Comparison of ENCODE assay signal across 23 mouse cellular contexts in the genomic region with DNA sequence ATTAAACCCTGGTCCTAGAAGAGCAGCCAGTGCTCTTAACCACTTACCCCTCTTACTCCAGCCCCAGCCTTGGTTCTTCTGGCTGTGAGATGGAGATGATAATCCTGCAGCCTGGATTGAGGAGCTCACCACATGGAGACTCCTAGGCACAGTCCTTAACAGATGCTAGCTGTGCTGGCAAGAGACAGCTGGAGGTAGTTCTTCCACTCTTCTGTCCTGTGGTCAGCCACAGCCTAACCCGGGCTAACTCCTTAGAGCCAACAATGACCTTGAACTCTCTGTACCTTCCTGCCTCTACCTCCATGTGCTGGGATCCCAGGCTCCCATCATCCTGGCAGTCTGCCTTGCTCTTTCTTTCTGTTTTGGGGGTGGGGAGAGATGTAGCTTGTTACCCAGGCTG. TPM values are rescaled to one million over a fixed set of nuclear protein-coding genes. Genes with fewer than 3 reads are reported as not detected.
DNase-seq lines count a peak whose midpoint lies in the region; ATAC-seq and TF ChIP-seq lines count a peak whose summit lies in the region.
"Had no signal": no experiment of that assay in that cellular context is flagged by ENCODE, and none has a peak within 500 bp of the region (broad histone marks: within the 10 kb centered on the region; RNA-seq: fewer than 3 reads in every experiment).

No protein-coding gene starts in this region.

- H3K9me3 ChIP-seq in embryonic facial prominence, embryonic 12.5 days, result no peaks in the 10 kb centered on the region
- no peaks in the 10 kb centered on the region for H3K9me3 ChIP-seq in embryonic facial prominence, embryonic 10.5 days
- no peaks in the 10 kb centered on the region for H3K9me3 ChIP-seq in heart, embryonic 14.5 days (ENCODE audit: control insufficient read depth, low read length)
- H3K9me3 ChIP-seq in heart, embryonic 11.5 days (replicated peaks; ENCODE audit: control insufficient read depth, low read length), result no peaks in the 10 kb centered on the region
- no peaks in the 10 kb centered on the region for H3K9me3 ChIP-seq in liver, embryonic 12.5 days (replicated peaks)
- H3K9me3 ChIP-seq: forebrain, embryonic 13.5 days; hindbrain, embryonic 12.5 days; kidney, embryonic 15.5 days; limb, embryonic 13.5 days; neural tube, embryonic 15.5 days; stomach, embryonic 15.5 days had no signal

- no peaks in the 10 kb centered on the region for H3K27me3 ChIP-seq in embryonic facial prominence, embryonic 12.5 days
- no peaks in the 10 kb centered on the region for H3K27me3 ChIP-seq in embryonic facial prominence, embryonic 10.5 days (replicated peaks; ENCODE audit: low read depth, poor library complexity, severe bottlenecking)
- H3K27me3 ChIP-seq in heart, embryonic 14.5 days (ENCODE audit: control insufficient read depth, insufficient read depth, low read length), result no peaks in the 10 kb centered on the region
- no peaks in the 10 kb centered on the region for H3K27me3 ChIP-seq in heart, embryonic 11.5 days (ENCODE audit: control insufficient read depth, insufficient read depth, low read length)
- no peaks in the 10 kb centered on the region for H3K27me3 ChIP-seq in liver, embryonic 12.5 days (replicated peaks)
- H3K27me3 ChIP-seq in myocyte (ENCODE audit: control insufficient read depth, insufficient read depth, insufficient read length), result no peaks in the 10 kb centered on the region
- H3K27me3 ChIP-seq: forebrain, embryonic 13.5 days; hindbrain, embryonic 12.5 days; kidney, embryonic 15.5 days; limb, embryonic 13.5 days; neural tube, embryonic 15.5 days; stomach, embryonic 15.5 days had no signal

- 90% methylated on average over 1 of the region's 1 CpGs for WGBS in embryonic facial prominence, embryonic 12.5 days
- WGBS in embryonic facial prominence, embryonic 10.5 days, result 90% methylated on average over 1 of the region's 1 CpGs
- WGBS in heart, embryonic 14.5 days, result 75% methylated on average over 1 of the region's 1 CpGs
- WGBS in heart, embryonic 11.5 days (ENCODE audit: insufficient replicate concordance), result 88% methylated on average over 1 of the region's 1 CpGs
- 67% methylated on average over 1 of the region's 1 CpGs for WGBS in liver, embryonic 12.5 days (ENCODE audit: insufficient replicate concordance)

- H3K4me2 ChIP-seq in embryonic facial prominence, embryonic 12.5 days (replicated peaks), result no peak overlapping the region
- H3K4me2 ChIP-seq in heart, embryonic 14.5 days (ENCODE audit: low read length), result peak overlapping the region; percentile 53
- H3K4me2 ChIP-seq in heart, embryonic 11.5 days, result no peak overlapping the region
- H3K4me2 ChIP-seq in liver, embryonic 12.5 days, result no peak overlapping the region
- H3K4me2 ChIP-seq in myocyte (ENCODE audit: low read depth), result peak overlapping the region; percentile 88
- H3K4me2 ChIP-seq: forebrain, embryonic 13.5 days; hindbrain, embryonic 12.5 days; kidney, embryonic 15.5 days; limb, embryonic 13.5 days; neural tube, embryonic 15.5 days; stomach, embryonic 15.5 days had no signal

- H3K36me3 ChIP-seq in embryonic facial prominence, embryonic 12.5 days, result peaks cover 55% of the 10 kb centered on the region
- H3K36me3 ChIP-seq in embryonic facial prominence, embryonic 10.5 days (replicated peaks), result peaks cover 83% of the 10 kb centered on the region
- H3K36me3 ChIP-seq in heart, embryonic 14.5 days (ENCODE audit: control insufficient read depth, insufficient read depth, low read length), result peaks cover 71% of the 10 kb centered on the region
- H3K36me3 ChIP-seq in heart, embryonic 11.5 days (ENCODE audit: control insufficient read depth, insufficient read depth, low read length), result peaks cover 21% of the 10 kb centered on the region
- peaks cover 82% of the 10 kb centered on the region for H3K36me3 ChIP-seq in liver, embryonic 12.5 days
- peaks cover 4% of the 10 kb centered on the region for H3K36me3 ChIP-seq in myocyte (ENCODE audit: control insufficient read depth, insufficient read depth)

- ATAC-seq in embryonic facial prominence, embryonic 12.5 days (ENCODE audit: insufficient number of reproducible peaks, insufficient read depth, low FRiP score, low TSS enrichment), result no peak
- ATAC-seq in heart, embryonic 14.5 days (ENCODE audit: insufficient number of reproducible peaks, insufficient read depth, low FRiP score, low read depth), result peak; percentile 8; the same call in 1 of the 2 replicates
- no peak for ATAC-seq in heart, embryonic 11.5 days (replicated peaks; ENCODE audit: insufficient number of reproducible peaks, low FRiP score, low TSS enrichment)
- no peak for ATAC-seq in liver, embryonic 12.5 days
- ATAC-seq: CD4-positive, CD25-positive, alpha-beta regulatory T cell, adult 4 months; forebrain, embryonic 13.5 days; intestine, postnatal 0 days; midbrain, embryonic 16.5 days had no signal

- H3ac ChIP-seq in myocyte (ENCODE audit: control insufficient read depth, insufficient read length), result no peak overlapping the region

- H3K27ac ChIP-seq in embryonic facial prominence, embryonic 12.5 days, result no peak overlapping the region
- no peak overlapping the region for H3K27ac ChIP-seq in embryonic facial prominence, embryonic 10.5 days (replicated peaks)
- H3K27ac ChIP-seq in heart, embryonic 14.5 days (replicated peaks in 1 of 2; ENCODE audit: control insufficient read depth in 1 of 2, insufficient read depth in 1 of 2, low read depth in 2 of 2, low read length in 2 of 2), result peak overlapping the region; percentile 91 to 96
- no peak overlapping the region for H3K27ac ChIP-seq in heart, embryonic 11.5 days (ENCODE audit: low read depth, low read length)
- no peak overlapping the region for H3K27ac ChIP-seq in liver, embryonic 12.5 days
- H3K27ac ChIP-seq: forebrain, embryonic 13.5 days; hindbrain, embryonic 12.5 days; kidney, embryonic 15.5 days; macrophage; neural tube, embryonic 15.5 days; stomach, embryonic 15.5 days had no signal

- H3K4me1 ChIP-seq in embryonic facial prominence, embryonic 12.5 days, result no peaks in the 10 kb centered on the region
- peaks cover 4% of the 10 kb centered on the region for H3K4me1 ChIP-seq in embryonic facial prominence, embryonic 10.5 days
- H3K4me1 ChIP-seq in heart, embryonic 14.5 days (ENCODE audit: control insufficient read depth in 2 of 2, insufficient read depth in 2 of 2, low read length in 2 of 2), result peaks cover 14 to 18% of the 10 kb centered on the region in 2 experiments
- H3K4me1 ChIP-seq in heart, embryonic 11.5 days (ENCODE audit: control insufficient read depth, insufficient read depth, low read length), result peaks cover 8% of the 10 kb centered on the region
- H3K4me1 ChIP-seq in liver, embryonic 12.5 days, result peaks cover 24% of the 10 kb centered on the region
- H3K4me1 ChIP-seq: forebrain, embryonic 13.5 days; kidney, embryonic 15.5 days; limb, embryonic 13.5 days had no signal

- no peak for TF ChIP-seq POLR2A in myocyte (IDR thresholded peaks at IDR 0.05; ENCODE audit: insufficient read length, low read depth)

- H3K4me3 ChIP-seq in embryonic facial prominence, embryonic 12.5 days, result no peak overlapping the region
- H3K4me3 ChIP-seq in embryonic facial prominence, embryonic 10.5 days, result no peak overlapping the region
- H3K4me3 ChIP-seq in heart, embryonic 14.5 days (ENCODE audit: control insufficient read depth in 1 of 2, insufficient read depth in 1 of 2, low read depth in 1 of 2, low read length in 2 of 2), result peak overlapping the region; percentile 8 to 10
- no peak overlapping the region for H3K4me3 ChIP-seq in heart, embryonic 11.5 days (ENCODE audit: low read depth, low read length)
- no peak overlapping the region for H3K4me3 ChIP-seq in liver, embryonic 12.5 days
- H3K4me3 ChIP-seq in myocyte, result peak overlapping the region; percentile 17
- H3K4me3 ChIP-seq: forebrain, embryonic 13.5 days; hindbrain, embryonic 12.5 days; kidney, embryonic 15.5 days; limb, embryonic 13.5 days; neural tube, embryonic 15.5 days; stomach, embryonic 15.5 days had no signal

- 0 out of 2 replicates have a peak overlapping the region, but pooled peaks have one; percentile 7 for H3K9ac ChIP-seq in embryonic facial prominence, embryonic 12.5 days
- peak overlapping the region; percentile 27; the same call in 1 of the 2 replicates for H3K9ac ChIP-seq in heart, embryonic 14.5 days (ENCODE audit: low read length)
- H3K9ac ChIP-seq in heart, embryonic 11.5 days (ENCODE audit: low read depth, low read length), result no peak overlapping the region
- H3K9ac ChIP-seq in liver, embryonic 12.5 days, result peak overlapping the region; percentile 31; the same call in 1 of the 2 replicates
- H3K9ac ChIP-seq: forebrain, embryonic 13.5 days; hindbrain, embryonic 12.5 days; kidney, embryonic 15.5 days; limb, embryonic 13.5 days; neural tube, embryonic 15.5 days; stomach, embryonic 15.5 days had no signal

- H3K79me2 ChIP-seq in myocyte (ENCODE audit: control insufficient read depth, insufficient read depth), result peaks cover 11% of the 10 kb centered on the region

- no peak for DNase-seq in embryonic facial prominence, embryonic 10.5 days (ENCODE audit: low spot score)
- DNase-seq in liver, result no peak
- DNase-seq in adrenal gland, adult (ENCODE audit: inconsistent age in 2 of 2, low spot score in 1 of 2), result no peak
- DNase-seq: adrenal gland, adult 2 months; cerebellum, adult 11 months; cerebellum, adult 9-11 months; kidney, postnatal 36 days; thymus, adult 2 months had no signal

RNA-seq across cellular contexts. Expression of gene 2310022A10Rik, which starts 7.9 kb away (rescaled TPM):
- 33.5 and 35.8 TPM in 2 replicates for polyA plus RNA-seq in embryonic facial prominence, embryonic 12.5 days (2016; fragmentation: Nextera tagmentation; extraction: Ambion mirVana)
- 40.8 and 41.1 TPM in 2 replicates for polyA plus RNA-seq in embryonic facial prominence, embryonic 10.5 days (2016; fragmentation: Nextera tagmentation; extraction: Ambion mirVana)
- polyA plus RNA-seq in heart, embryonic 14.5 days (2014; fragmentation: Nextera tagmentation; extraction: Ambion mirVana), result 31.0 TPM in 2 replicates
- 22.5 and 29.3 TPM in 2 replicates for polyA plus RNA-seq in heart, embryonic 11.5 days (2014; fragmentation: Nextera tagmentation; extraction: Ambion mirVana)
- 26.3 and 27.5 TPM in 2 replicates for polyA plus RNA-seq in liver, embryonic 12.5 days (2016; fragmentation: Nextera tagmentation; extraction: Ambion mirVana)
- 35.5 TPM for polyA plus RNA-seq in myocyte (2012; fragmentation: generic; extraction: Trizol)

RNA-seq across cellular contexts. Expression of gene Pld3, which starts 8.0 kb away (rescaled TPM):
- 68.1 and 77.9 TPM in 2 replicates for polyA plus RNA-seq in embryonic facial prominence, embryonic 12.5 days (2016; fragmentation: Nextera tagmentation; extraction: Ambion mirVana)
- 40.5 and 41.4 TPM in 2 replicates for polyA plus RNA-seq in embryonic facial prominence, embryonic 10.5 days (2016; fragmentation: Nextera tagmentation; extraction: Ambion mirVana)
- 54.5 and 61.7 TPM in 2 replicates for polyA plus RNA-seq in heart, embryonic 14.5 days (2014; fragmentation: Nextera tagmentation; extraction: Ambion mirVana)
- polyA plus RNA-seq in heart, embryonic 11.5 days (2014; fragmentation: Nextera tagmentation; extraction: Ambion mirVana), result 59.5 and 64.2 TPM in 2 replicates
- polyA plus RNA-seq in liver, embryonic 12.5 days (2016; fragmentation: Nextera tagmentation; extraction: Ambion mirVana), result 46.6 and 49.1 TPM in 2 replicates
- 132 TPM for polyA plus RNA-seq in myocyte (2012; fragmentation: generic; extraction: Trizol)

RNA-seq across cellular contexts. Expression of gene Akt2, which starts 30.4 kb away (rescaled TPM):
- 114 and 115 TPM in 2 replicates for polyA plus RNA-seq in embryonic facial prominence, embryonic 12.5 days (2016; fragmentation: Nextera tagmentation; extraction: Ambion mirVana)
- polyA plus RNA-seq in embryonic facial prominence, embryonic 10.5 days (2016; fragmentation: Nextera tagmentation; extraction: Ambion mirVana), result 95.3 and 101 TPM in 2 replicates
- polyA plus RNA-seq in heart, embryonic 14.5 days (2014; fragmentation: Nextera tagmentation; extraction: Ambion mirVana), result 66.5 and 76.0 TPM in 2 replicates
- polyA plus RNA-seq in heart, embryonic 11.5 days (2014; fragmentation: Nextera tagmentation; extraction: Ambion mirVana), result 72.1 and 78.0 TPM in 2 replicates
- 45.0 and 45.2 TPM in 2 replicates for polyA plus RNA-seq in liver, embryonic 12.5 days (2016; fragmentation: Nextera tagmentation; extraction: Ambion mirVana)
- 343 TPM for polyA plus RNA-seq in myocyte (2012; fragmentation: generic; extraction: Trizol)

RNA-seq across cellular contexts. Expression of gene Hipk4, which starts 37.9 kb away (rescaled TPM):
- 0.95 and 1.0 TPM in 2 replicates for polyA plus RNA-seq in embryonic facial prominence, embryonic 12.5 days (2016; fragmentation: Nextera tagmentation; extraction: Ambion mirVana)
- 0.45 and 0.60 TPM in 2 replicates for polyA plus RNA-seq in embryonic facial prominence, embryonic 10.5 days (2016; fragmentation: Nextera tagmentation; extraction: Ambion mirVana)
- polyA plus RNA-seq in heart, embryonic 14.5 days (2014; fragmentation: Nextera tagmentation; extraction: Ambion mirVana), result 0.24 and 0.26 TPM in 2 replicates
- 0.44 and 0.57 TPM in 2 replicates for polyA plus RNA-seq in heart, embryonic 11.5 days (2014; fragmentation: Nextera tagmentation; extraction: Ambion mirVana)
- polyA plus RNA-seq in liver, embryonic 12.5 days (2016; fragmentation: Nextera tagmentation; extraction: Ambion mirVana), result 0.17 and 0.23 TPM in 2 replicates
- 0.98 TPM for polyA plus RNA-seq in myocyte (2012; fragmentation: generic; extraction: Trizol)

Comparison
In these comparisons a context has a peak if more than half of its experiments do, and no peak if none do; other contexts are left out.
1. H3K27ac ChIP-seq: peak in heart, embryonic 14.5 days (2 of 2); none in embryonic facial prominence, embryonic 12.5 days (single experiment), embryonic facial prominence, embryonic 10.5 days (single experiment), heart, embryonic 11.5 days (single experiment) and liver, embryonic 12.5 days (single experiment).
2. H3K4me2 ChIP-seq: peak in heart, embryonic 14.5 days (single experiment) and myocyte (single experiment); none in embryonic facial prominence, embryonic 12.5 days (single experiment), heart, embryonic 11.5 days (single experiment) and liver, embryonic 12.5 days (single experiment).
3. H3K4me3 ChIP-seq: peak in heart, embryonic 14.5 days (2 of 2) and myocyte (single experiment); none in embryonic facial prominence, embryonic 12.5 days (single experiment), embryonic facial prominence, embryonic 10.5 days (single experiment), heart, embryonic 11.5 days (single experiment) and liver, embryonic 12.5 days (single experiment).